Mouse (Mus musculus): Measurements from ENCODE around the gene Setd1a. TPM values are rescaled to one million over a fixed set of nuclear protein-coding genes. Genes with fewer than 3 reads are reported as not detected.
"Not testable (repeated sequence)": the region's sequence is repeated elsewhere in the genome, so short reads cannot be mapped to it uniquely, and the experiment has no call there.

Setd1a gene
- polyA plus RNA-seq (2016; fragmentation: Nextera tagmentation; extraction: Ambion mirVana) = 20.3 and 22.5 TPM in 2 replicates

DNA sequence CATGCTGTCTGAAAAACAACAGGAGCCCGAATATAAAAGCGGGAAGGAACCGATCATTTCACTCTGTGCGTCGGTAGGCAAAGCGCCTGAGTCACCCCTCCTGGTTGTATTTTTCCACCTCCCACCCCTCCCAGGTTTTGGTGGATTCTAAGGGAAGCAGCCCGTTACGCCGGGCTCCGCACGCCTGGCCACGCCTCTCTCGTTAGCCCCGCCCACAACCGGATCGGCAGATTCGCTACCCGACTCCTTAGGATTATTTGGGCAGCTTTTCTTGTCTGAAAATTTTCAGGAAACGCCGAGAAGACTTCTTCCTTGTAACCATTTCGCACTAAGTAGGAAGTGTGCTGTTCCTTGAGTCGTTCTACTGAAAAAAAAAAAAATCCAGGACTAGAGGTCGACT is at the start of gene Setd1a:
TSS of gene Setd1a (plus strand) at position 245 of the 400 bp plus-strand sequence.
- ATAC-seq (ENCODE audit: low FRiP score, low read depth) = peak; percentile 77
- Histone ChIP-seq H3K4me1 (peaks cover 11% of the 10 kb centered on the region), H3K4me2 (replicated peaks) (peak within 1 kb of the TSS; percentile 88), H3K36me3 (peaks cover 24% of the 10 kb centered on the region), H3K27me3 (replicated peaks) (no peaks in the 10 kb centered on the region), H3K9ac (peak within 1 kb of the TSS; percentile 92), H3K9me3 (no peaks in the 10 kb centered on the region), H3K4me3 (peak within 1 kb of the TSS; percentile 92), H3K27ac (peak within 1 kb of the TSS; percentile 78)
- WGBS = under 1% methylated on average over 23 of the region's 23 CpGs

DNA sequence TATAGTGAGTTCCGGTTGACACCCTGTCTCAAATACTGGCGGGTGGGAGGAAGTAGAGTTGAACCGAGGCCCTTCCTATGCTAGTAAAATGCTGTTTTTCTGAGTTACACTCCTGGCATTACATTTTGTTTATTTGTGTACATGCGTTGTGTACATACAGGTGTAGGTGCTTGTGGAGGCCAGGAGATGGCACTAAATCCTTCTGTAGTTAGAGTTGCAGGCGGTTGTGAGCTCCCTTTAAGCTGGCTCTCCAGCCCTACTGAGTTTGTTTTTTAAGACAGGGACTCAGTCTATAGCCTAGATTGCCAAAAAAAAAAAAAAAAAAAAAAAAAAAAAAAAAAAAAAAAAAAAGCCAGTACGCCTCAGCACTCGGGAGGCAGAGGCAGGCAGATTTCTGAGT is 48.6 kb upstream of the Setd1a start:
- no peak overlapping the region for H3K4me2 ChIP-seq (replicated peaks)
- ATAC-seq (ENCODE audit: low FRiP score, low read depth) = no peak
- H3K27ac ChIP-seq = no peak overlapping the region
- no peaks in the 10 kb centered on the region for H3K9me3 ChIP-seq
- H3K36me3 ChIP-seq = no peaks in the 10 kb centered on the region
- no peak overlapping the region for H3K4me3 ChIP-seq
- no peak overlapping the region for H3K9ac ChIP-seq
- no peaks in the 10 kb centered on the region for H3K4me1 ChIP-seq
- no peaks in the 10 kb centered on the region for H3K27me3 ChIP-seq (replicated peaks)
- whole genome bisulfite sequencing = 83% methylated on average over 7 of the region's 7 CpGs

DNA sequence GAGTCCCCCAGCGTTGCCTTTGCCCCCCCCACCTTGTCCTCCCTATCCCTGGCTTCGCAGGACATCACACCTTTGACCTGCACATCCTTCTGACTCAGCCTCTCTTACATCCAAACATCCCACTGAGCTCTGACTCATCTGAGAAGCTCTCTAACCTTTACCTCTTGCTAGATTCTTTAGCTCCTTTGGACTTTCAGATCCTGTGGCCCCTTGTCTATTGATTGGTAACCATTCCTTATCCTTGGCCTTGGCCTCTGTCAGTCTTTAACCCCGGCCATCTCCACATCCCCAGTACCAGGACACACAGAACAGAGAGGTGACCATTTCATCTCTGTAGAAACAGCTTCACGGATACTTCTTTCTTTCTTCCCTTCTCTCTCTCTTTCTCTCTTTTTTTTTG is 46.3 kb upstream of the Setd1a start:
- H3K9ac ChIP-seq = no peak overlapping the region
- H3K4me3 ChIP-seq = no peak overlapping the region
- H3K27me3 ChIP-seq (replicated peaks) = no peaks in the 10 kb centered on the region
- no peaks in the 10 kb centered on the region for H3K36me3 ChIP-seq
- no peaks in the 10 kb centered on the region for H3K9me3 ChIP-seq
- no peak overlapping the region for H3K27ac ChIP-seq
- 76% methylated on average over 4 of the region's 4 CpGs for WGBS
- H3K4me1 ChIP-seq = no peaks in the 10 kb centered on the region
- no peak overlapping the region for H3K4me2 ChIP-seq (replicated peaks)
- ATAC-seq (ENCODE audit: low FRiP score, low read depth) = no peak

DNA sequence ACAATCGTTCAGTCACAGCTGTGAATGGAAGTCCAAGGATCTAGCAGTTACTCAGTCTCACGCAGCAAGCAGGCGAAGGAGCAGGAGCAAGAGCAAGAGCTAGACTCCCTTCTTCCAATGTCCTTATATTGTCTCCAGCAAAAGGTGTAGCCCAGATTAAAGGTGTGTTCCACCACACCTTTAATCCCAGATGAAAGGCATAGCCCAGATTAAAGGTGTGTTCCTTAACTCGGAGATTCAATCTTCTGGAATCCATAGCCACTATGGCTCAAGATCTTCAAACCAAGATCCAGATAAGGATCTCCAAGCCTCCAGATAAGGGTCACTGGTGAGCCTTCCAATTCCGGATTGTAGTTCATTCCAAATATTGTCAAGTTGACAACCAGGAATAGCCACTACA is 44.4 kb upstream of the Setd1a start, which contains the start of gene Ctf2:
TSS of gene Ctf2 (minus strand) at position 101 of the 400 bp plus-strand sequence.
- H3K4me2 ChIP-seq (replicated peaks); H3K27ac ChIP-seq; ATAC-seq (ENCODE audit: low FRiP score, low read depth); H3K36me3 ChIP-seq; H3K9ac ChIP-seq; H3K9me3 ChIP-seq; H3K4me3 ChIP-seq; H3K27me3 ChIP-seq (replicated peaks); H3K4me1 ChIP-seq: not testable (repeated sequence)
- WGBS = no CpG with 5 or more reads among the region's 5 CpGs

DNA sequence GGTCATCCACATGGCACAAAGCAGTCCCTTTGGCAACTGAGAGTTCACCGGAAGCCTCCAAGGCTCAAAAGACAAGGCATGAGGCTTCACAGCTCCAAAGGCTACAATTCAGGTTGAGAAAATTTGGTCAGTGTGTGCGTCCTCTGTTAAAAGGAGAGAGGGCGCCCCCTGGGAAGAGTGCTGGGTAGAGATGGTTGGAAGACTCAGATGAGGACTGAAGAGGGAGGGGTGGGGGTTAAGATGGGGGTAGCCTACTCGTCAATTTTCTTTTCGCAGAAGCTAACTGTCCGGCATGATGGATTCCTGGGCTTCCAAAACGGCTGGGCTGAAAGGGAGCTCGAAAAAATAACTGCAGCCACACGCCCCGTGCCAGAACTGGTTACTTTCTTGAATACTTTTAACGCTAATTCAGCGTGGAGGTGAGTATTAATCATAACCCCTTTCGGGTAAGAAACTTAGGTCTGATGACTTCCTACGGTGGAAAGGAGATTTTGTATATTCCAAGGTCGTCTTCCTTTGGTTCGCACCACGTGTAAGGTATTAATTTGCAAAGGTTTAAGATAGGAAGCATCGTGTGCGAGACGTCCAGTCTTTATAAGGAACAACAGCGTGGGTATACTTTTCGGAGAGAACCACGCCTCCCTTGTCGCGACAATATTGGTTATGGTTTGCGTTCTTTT is 32.0 kb upstream of the Setd1a start, which contains the start of gene Fbxl19:
TSS of gene Fbxl19 (plus strand) at position 178 of the 680 bp plus-strand sequence.
- no peaks in the 10 kb centered on the region for H3K9me3 ChIP-seq
- WGBS = 1% methylated on average over 26 of the region's 26 CpGs
- peaks cover 18% of the 10 kb centered on the region for H3K36me3 ChIP-seq
- no peak for ATAC-seq (ENCODE audit: low FRiP score, low read depth)
- peaks cover 24% of the 10 kb centered on the region for H3K4me1 ChIP-seq
- H3K4me2 ChIP-seq (replicated peaks) = peak within 1 kb of the TSS; percentile 91
- peak within 1 kb of the TSS; percentile 64 for H3K27ac ChIP-seq
- peak within 1 kb of the TSS; percentile 93; the same call in 1 of the 2 replicates for H3K9ac ChIP-seq
- peak within 1 kb of the TSS; percentile 94 for H3K4me3 ChIP-seq
- no peaks in the 10 kb centered on the region for H3K27me3 ChIP-seq (replicated peaks)

DNA sequence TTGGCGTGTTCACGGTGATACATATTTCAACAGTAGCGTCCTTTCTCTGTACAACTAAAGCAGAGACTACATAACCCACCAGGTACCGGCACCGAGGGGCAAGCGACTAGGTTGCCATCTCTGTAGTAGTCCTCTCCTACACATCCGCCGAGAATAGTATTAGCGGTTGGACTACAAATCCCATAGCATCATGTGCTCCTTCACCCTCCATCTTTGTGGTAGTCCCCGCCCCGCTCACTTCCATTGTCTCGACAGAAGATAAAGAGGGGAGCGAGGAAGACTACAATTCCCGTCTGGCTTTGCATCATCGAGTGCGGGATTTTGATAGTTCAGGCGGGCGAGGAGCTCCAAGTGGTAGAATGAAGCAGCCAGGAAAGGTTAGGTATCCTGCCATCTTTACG is 31.2 kb upstream of the Setd1a start:
- WGBS = under 1% methylated on average over 19 of the region's 19 CpGs
- Histone ChIP-seq H3K27ac (peak overlapping the region; percentile 64), H3K4me2 (replicated peaks) (peak overlapping the region; percentile 91), H3K36me3 (peaks cover 26% of the 10 kb centered on the region), H3K4me3 (peak overlapping the region; percentile 94), H3K27me3 (replicated peaks) (no peaks in the 10 kb centered on the region), H3K9me3 (no peaks in the 10 kb centered on the region), H3K9ac (peak overlapping the region; percentile 93; the same call in 1 of the 2 replicates), H3K4me1 (peaks cover 24% of the 10 kb centered on the region)
- ATAC-seq (ENCODE audit: low FRiP score, low read depth) = peak; percentile 89

DNA sequence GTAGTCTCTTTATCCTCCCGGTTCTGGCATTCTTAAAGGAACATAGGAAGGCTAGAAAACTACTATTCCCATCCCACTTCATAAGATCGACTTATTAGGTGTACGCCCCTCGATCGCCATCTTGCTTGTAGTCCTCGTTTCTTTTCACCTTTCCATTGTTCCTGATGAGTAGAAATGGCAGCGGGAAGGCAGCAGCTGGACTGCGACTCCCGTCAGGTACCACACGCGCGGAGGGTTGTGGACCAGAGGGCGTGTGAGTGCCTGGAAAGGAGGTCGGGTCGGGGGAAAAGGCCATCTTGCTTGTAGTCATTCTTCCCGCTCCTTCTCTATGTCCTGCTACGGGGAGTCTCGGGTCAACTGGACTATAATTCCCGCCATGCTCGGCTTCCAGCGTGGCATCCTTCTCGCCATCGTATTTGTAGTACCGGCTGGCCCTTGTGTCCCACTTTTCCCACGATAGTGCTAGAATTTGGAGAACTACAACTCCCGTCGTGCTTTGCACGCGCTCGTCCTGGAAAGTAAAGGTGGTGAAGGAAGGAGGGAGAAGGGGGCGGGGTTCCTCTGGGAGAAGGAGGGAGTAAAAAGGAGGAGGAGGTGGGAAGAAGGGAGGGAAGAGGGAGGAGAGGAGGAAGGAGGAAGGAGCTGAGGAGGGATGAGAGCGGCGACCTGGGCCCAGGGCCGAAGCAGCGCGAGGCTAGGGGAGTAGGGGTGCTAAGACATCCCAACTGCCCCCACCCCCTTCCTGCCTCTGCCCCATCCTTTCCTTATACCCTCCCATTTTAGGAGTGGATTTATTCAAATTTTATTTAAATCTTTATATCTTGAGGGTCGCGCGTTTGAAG is 30.6 kb upstream of the Setd1a start:
- peak overlapping the region; percentile 91 for H3K4me2 ChIP-seq (replicated peaks)

DNA sequence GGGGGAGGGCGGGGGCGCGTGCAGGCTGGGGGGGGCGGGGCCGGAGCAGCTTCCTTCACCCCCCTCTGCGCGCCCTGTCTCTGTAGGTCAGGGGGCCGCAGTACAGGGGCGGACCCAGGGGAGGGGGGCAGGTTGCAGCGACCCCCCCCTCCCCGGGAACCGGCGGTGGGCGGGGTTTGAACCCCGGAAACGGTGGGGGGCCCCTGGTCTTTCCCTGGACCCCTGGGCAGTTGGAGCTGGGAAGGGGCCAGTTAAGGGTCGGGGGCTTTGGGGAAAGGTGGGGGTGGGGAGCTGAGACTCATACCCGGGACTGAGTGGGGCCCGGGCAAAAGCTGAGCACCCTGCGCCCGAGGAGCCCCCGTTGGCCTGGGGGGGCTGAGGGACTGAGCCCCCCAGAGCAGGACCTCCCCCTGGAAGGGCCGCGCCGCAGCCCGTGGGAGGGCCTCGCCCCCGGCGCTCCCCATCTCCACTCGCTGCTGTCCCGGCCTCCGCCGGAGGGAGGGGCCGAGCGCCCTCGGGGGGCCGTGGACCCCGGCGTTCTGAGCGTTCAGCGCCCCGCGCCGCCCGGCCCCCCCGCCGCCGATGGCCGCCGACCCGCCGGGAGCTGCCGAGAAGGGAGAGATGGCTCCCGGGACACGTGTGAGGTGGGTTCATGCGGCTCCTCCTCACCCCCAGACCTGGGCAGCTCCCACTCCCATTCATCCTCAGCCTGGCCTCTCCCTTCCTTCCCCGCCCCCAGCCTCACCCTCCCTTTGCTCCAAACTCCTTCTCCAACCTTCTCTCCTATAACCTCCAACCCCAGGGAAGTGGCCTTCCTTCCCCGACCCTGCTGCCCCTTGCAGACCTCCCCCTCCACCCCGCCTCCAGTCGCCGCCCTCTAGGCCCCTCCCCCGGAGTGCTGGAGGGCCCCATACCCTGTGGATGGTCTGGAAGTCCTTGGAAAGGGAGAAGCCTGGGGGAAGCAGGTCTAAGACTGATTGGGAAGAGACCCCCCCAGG is 29.7 kb upstream of the Setd1a start:
- WGBS = under 1% methylated on average over 49 of the region's 62 CpGs
- Histone ChIP-seq H3K9me3 (no peaks in the 10 kb centered on the region), H3K27me3 (replicated peaks) (no peaks in the 10 kb centered on the region), H3K9ac (peak overlapping the region; percentile 93), H3K4me2 (replicated peaks) (peak overlapping the region; percentile 91), H3K4me3 (peak overlapping the region; percentile 94), H3K36me3 (peaks cover 41% of the 10 kb centered on the region), H3K4me1 (peaks cover 24% of the 10 kb centered on the region), H3K27ac (peak overlapping the region; percentile 76)
- ATAC-seq (ENCODE audit: low FRiP score, low read depth) = peak; percentile 6; the same call in 1 of the 2 replicates

More for the DNA sequence above, 30.6 kb upstream of the Setd1a start:
- ATAC-seq (ENCODE audit: low FRiP score, low read depth) = peak; percentile 86
- H3K27ac ChIP-seq = peak overlapping the region; percentile 76
- peaks cover 32% of the 10 kb centered on the region for H3K36me3 ChIP-seq
- H3K27me3 ChIP-seq (replicated peaks) = no peaks in the 10 kb centered on the region
- no peaks in the 10 kb centered on the region for H3K9me3 ChIP-seq
- peak overlapping the region; percentile 93 for H3K9ac ChIP-seq
- peak overlapping the region; percentile 94 for H3K4me3 ChIP-seq
- under 1% methylated on average over 39 of the region's 39 CpGs for WGBS
- H3K4me1 ChIP-seq = peaks cover 24% of the 10 kb centered on the region

DNA sequence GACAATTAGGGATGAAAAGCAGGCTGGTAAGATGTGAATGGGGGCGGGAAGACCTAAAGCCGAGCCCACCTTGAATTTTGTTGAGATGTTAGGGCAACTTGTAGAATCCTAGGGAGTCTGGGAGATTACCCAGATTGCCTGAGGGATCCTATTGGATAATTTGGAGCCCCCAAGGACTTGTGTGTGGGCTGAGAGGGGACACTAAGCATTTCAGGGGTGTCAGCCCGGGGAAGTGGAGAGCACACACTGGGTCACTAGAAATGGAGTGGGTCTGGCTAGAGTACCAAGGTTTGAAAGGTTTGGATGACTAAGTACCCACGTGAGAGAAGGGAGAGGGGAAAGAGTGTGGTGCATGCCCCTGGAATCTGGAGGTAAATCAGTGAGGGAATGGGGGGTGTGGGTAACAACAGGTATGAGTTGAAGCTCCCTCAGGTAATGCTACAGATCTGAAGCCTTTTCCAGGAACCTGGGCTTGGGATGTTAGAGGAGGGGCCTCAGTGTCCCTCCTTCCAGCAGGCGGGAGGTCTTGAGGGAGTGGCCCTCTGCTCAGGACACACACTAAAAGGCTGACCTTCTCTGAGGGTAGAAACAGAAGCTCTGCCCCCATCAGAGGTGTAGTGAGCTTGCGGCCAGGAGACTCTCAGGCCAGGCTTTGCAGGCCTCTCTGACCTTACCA is 28.8 kb upstream of the Setd1a start:
- Histone ChIP-seq H3K4me3 (peak overlapping the region; percentile 94), H3K4me1 (peaks cover 24% of the 10 kb centered on the region), H3K36me3 (peaks cover 48% of the 10 kb centered on the region), H3K27me3 (replicated peaks) (no peaks in the 10 kb centered on the region), H3K4me2 (replicated peaks) (peak overlapping the region; percentile 91), H3K9me3 (no peaks in the 10 kb centered on the region), H3K9ac (peak overlapping the region; percentile 93), H3K27ac (no peak overlapping the region)
- no peak for ATAC-seq (ENCODE audit: low FRiP score, low read depth)
- WGBS = 36% methylated on average over 6 of the region's 6 CpGs

DNA sequence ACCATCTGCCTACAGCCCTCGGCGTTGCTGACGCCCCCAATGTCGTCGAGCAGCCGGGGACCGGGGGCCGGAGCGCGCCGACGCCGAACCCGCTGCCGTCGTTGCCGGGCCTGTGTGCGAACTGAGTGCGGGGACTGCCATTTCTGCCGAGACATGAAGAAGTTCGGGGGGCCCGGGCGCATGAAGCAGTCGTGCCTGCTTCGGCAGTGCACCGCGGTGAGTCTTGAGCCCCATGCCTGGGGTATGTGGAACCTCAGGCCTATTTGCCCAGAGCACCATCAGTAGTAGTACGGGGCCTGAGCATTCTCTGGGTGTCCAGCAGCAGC is 28.3 kb upstream of the Setd1a start:
- peaks cover 53% of the 10 kb centered on the region for H3K36me3 ChIP-seq
- peak overlapping the region; percentile 91 for H3K4me2 ChIP-seq (replicated peaks)
- H3K27me3 ChIP-seq (replicated peaks) = no peaks in the 10 kb centered on the region
- H3K9ac ChIP-seq = 0 out of 2 replicates have a peak overlapping the region, but pooled peaks have one; percentile 93
- H3K9me3 ChIP-seq = no peaks in the 10 kb centered on the region
- no peak overlapping the region for H3K27ac ChIP-seq
- peak overlapping the region; percentile 94; the same call in 1 of the 2 replicates for H3K4me3 ChIP-seq
- ATAC-seq (ENCODE audit: low FRiP score, low read depth) = no peak
- WGBS = 94% methylated on average over 28 of the region's 28 CpGs
- H3K4me1 ChIP-seq = peaks cover 24% of the 10 kb centered on the region
